Mouse (Mus musculus) urinary bladder, adult 2 months (tissue): Measurements from ENCODE around the gene Sephs1. TPM values are rescaled to one million over a fixed set of nuclear protein-coding genes. Genes with fewer than 3 reads are reported as not detected.

Experiments used
- polyA plus RNA-seq: library from polyadenylated mRNA; depleted of rRNA; stranded (reverse); fragments of >200 nt; gene quantifications from 2 replicates; pipeline ENCODE4 v1.2.3, GENCODE M21; 2012; rRNA removed

Sephs1 gene
- polyA plus RNA-seq, 1 experiment: 22.3 TPM

Other genes with a start within 250 kb of the Sephs1 start
- gene Prpf18, start 229.5 kb upstream of the Sephs1 start, polyA plus RNA-seq: 28.5 and 29.2 TPM in 2 replicates
- gene Bend7, start 163.7 kb upstream of the Sephs1 start, polyA plus RNA-seq: 3.2 and 3.6 TPM in 2 replicates
- gene Phyh, start 37.5 kb downstream of the Sephs1 start, polyA plus RNA-seq: 117 and 121 TPM in 2 replicates
- not detected in 2 replicates for gene Ucma, start 94.6 kb downstream of the Sephs1 start, polyA plus RNA-seq
- 1.4 and 1.6 TPM in 2 replicates for gene Mcm10, start 131.2 kb downstream of the Sephs1 start, polyA plus RNA-seq
- 10.0 and 18.1 TPM in 2 replicates for gene Optn, start 182.5 kb downstream of the Sephs1 start, polyA plus RNA-seq